Mouse (Mus musculus) right cerebral cortex, postnatal 36 days (tissue): Measurements from ENCODE around the gene Gabarap.
A peak's percentile ranks its signal among the peaks of the same experiment; 100 is the strongest.

Experiments
- DNase-seq, 2 experiments: peaks; one replicate each; pipeline ENCODE4 v3.0.0; 2022; ENCODE audit warnings: low spot score in 2 of 2, mixed read lengths in 1 of 2

The Gabarap gene

GRCm38 (mm10) chr11:70020022-70020631, 29.2 kb downstream of the Gabarap start:
- no peak for DNase-seq

- peak; percentile 70 to 76 for DNase-seq
Observed at GRCm38 (mm10) chr11:70020731-70021263, 29.9 kb downstream of the Gabarap start.

- DNase-seq, result peak; percentile 96
Observed at GRCm38 (mm10) chr11:70021264-70022132, 30.6 kb downstream of the Gabarap start.

GRCm38 (mm10) chr11:70023481-70024150, 32.7 kb downstream of the Gabarap start:
- no peak for DNase-seq

GRCm38 (mm10) chr11:70024151-70024514, 33.2 kb downstream of the Gabarap start:
- no peak for DNase-seq

- no peak for DNase-seq
Observed at GRCm38 (mm10) chr11:70026689-70027088, 35.7 kb downstream of the Gabarap start.

GRCm38 (mm10) chr11:70027397-70027796, 36.5 kb downstream of the Gabarap start:
- peak in 1 of 2 experiments; percentile 42 for DNase-seq

GRCm38 (mm10) chr11:70028401-70029129, 37.6 kb downstream of the Gabarap start:
- no peak for DNase-seq

GRCm38 (mm10) chr11:70029130-70029801, 38.3 kb downstream of the Gabarap start:
- DNase-seq, result peak; percentile 85 to 89

- DNase-seq, result no peak
Observed at GRCm38 (mm10) chr11:70029829-70030550, 39.0 kb downstream of the Gabarap start.

GRCm38 (mm10) chr11:70030651-70031320, 39.8 kb downstream of the Gabarap start:
- no peak for DNase-seq

GRCm38 (mm10) chr11:70031321-70031670, 40.4 kb downstream of the Gabarap start:
- DNase-seq, result no peak

- DNase-seq, result no peak
Observed at GRCm38 (mm10) chr11:70038174-70038573, 47.2 kb downstream of the Gabarap start.

- no peak for DNase-seq
Observed at GRCm38 (mm10) chr11:70039631-70040030, 48.7 kb downstream of the Gabarap start.

GRCm38 (mm10) chr11:70040184-70040583, 49.2 kb downstream of the Gabarap start:
- DNase-seq, result no peak

GRCm38 (mm10) chr11:70042309-70043085, 51.6 kb downstream of the Gabarap start:
- no peak for DNase-seq

GRCm38 (mm10) chr11:70043665-70044064, 52.7 kb downstream of the Gabarap start:
- no peak for DNase-seq
